Mouse (Mus musculus): ENCODE measurements around the gene Gm20696. TPM values are rescaled to one million over a fixed set of nuclear protein-coding genes. Genes with fewer than 3 reads are reported as not detected.

Gm20696 gene
- polyA plus RNA-seq, 1 experiment from 2014 or later: 0.99 TPM

DNA sequence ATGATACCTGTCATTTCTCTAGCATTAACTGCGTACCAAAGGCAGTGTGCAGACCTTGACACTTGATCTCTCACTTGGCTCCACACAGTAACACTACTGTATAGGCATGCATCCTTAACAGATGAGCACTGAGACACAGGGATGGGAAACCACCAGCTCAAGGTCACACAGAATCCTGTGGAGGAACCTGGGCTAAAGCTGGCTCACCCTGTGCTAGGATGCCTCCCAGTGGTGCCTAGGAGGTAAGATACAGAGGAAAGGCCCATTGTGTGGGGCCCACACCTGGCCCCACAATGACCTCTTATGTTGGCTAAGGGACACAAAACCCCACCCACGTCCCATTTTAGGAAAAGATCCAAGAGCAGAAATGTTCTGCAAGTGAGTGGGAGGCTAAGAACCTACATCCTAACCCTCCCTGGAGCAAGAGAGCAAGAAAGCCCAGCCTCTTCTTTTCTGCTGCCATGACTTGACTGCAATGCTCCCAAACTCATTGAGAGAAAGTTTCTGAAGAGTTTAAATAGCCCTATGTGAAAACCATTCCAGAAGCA lies 213.9 kb downstream of the Gm20696 start:
- Histone ChIP-seq H3K4me1 (ENCODE audit: control insufficient read depth, insufficient read depth, low read length) (no peaks in the 10 kb centered on the region), H3K4me3 (ENCODE audit: low read depth, low read length) (no peak overlapping the region), H3K27me3 (replicated peaks; ENCODE audit: control insufficient read depth, insufficient read depth, low read length) (no peaks in the 10 kb centered on the region), H3K27ac (ENCODE audit: low read depth, low read length) (no peak overlapping the region), H3K36me3 (ENCODE audit: control insufficient read depth, insufficient read depth, low read length) (no peaks in the 10 kb centered on the region), H3K9ac (ENCODE audit: low read length) (no peak overlapping the region), H3K9me3 (replicated peaks; ENCODE audit: control insufficient read depth, low read length) (no peaks in the 10 kb centered on the region), H3K4me2 (ENCODE audit: low read length) (no peak overlapping the region)
- ATAC-seq: no peak
- no peak for DNase-seq (ENCODE audit: low spot score)
- 59% methylated on average over 2 of the region's 2 CpGs for WGBS

GRCm38 (mm10) chr6:99451479-99451878 lies 215.1 kb downstream of the Gm20696 start:
- Histone ChIP-seq H3K4me2 (ENCODE audit: low read length) (no peak overlapping the region), H3K27me3 (replicated peaks; ENCODE audit: control insufficient read depth, insufficient read depth, low read length) (no peaks in the 10 kb centered on the region), H3K9ac (ENCODE audit: low read length) (no peak overlapping the region), H3K27ac (ENCODE audit: low read depth, low read length) (no peak overlapping the region), H3K36me3 (ENCODE audit: control insufficient read depth, insufficient read depth, low read length) (no peaks in the 10 kb centered on the region), H3K9me3 (replicated peaks; ENCODE audit: control insufficient read depth, low read length) (no peaks in the 10 kb centered on the region), H3K4me1 (ENCODE audit: control insufficient read depth, insufficient read depth, low read length) (no peaks in the 10 kb centered on the region), H3K4me3 (ENCODE audit: low read depth, low read length) (no peak overlapping the region)
- 49% methylated on average over 11 of the region's 11 CpGs for WGBS
- DNase-seq (ENCODE audit: low spot score) (no peak), ATAC-seq (no peak)

DNA sequence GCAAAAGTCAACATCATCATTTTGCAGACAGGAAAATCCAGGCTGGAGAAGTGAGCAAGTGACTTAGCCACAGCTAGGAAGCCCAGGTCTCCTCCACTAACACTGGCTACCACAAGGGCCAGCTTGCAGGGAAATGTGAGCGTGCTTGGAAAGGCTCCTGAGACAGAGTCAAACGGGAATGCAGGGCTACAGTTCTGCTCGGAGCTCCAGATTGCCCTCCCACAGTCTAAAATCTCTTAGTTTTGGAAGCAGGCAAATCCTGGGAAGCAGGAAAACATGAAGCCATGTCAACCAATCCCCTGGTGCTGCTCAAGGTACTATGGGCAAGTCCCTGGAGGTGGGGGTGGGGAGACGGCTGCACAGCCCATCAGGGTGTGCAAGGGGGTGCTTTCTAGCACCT lies 219.2 kb downstream of the Gm20696 start:
- Histone ChIP-seq H3K27me3 (replicated peaks; ENCODE audit: control insufficient read depth, insufficient read depth, low read length) (no peaks in the 10 kb centered on the region), H3K4me3 (ENCODE audit: low read depth, low read length) (no peak overlapping the region), H3K27ac (ENCODE audit: low read depth, low read length) (no peak overlapping the region), H3K4me1 (ENCODE audit: control insufficient read depth, insufficient read depth, low read length) (no peaks in the 10 kb centered on the region), H3K4me2 (ENCODE audit: low read length) (no peak overlapping the region), H3K36me3 (ENCODE audit: control insufficient read depth, insufficient read depth, low read length) (no peaks in the 10 kb centered on the region), H3K9me3 (replicated peaks; ENCODE audit: control insufficient read depth, low read length) (no peaks in the 10 kb centered on the region), H3K9ac (ENCODE audit: low read length) (no peak overlapping the region)
- WGBS: 88% methylated on average over 4 of the region's 4 CpGs
- no peak for ATAC-seq
- no peak for DNase-seq (ENCODE audit: low spot score)

DNA sequence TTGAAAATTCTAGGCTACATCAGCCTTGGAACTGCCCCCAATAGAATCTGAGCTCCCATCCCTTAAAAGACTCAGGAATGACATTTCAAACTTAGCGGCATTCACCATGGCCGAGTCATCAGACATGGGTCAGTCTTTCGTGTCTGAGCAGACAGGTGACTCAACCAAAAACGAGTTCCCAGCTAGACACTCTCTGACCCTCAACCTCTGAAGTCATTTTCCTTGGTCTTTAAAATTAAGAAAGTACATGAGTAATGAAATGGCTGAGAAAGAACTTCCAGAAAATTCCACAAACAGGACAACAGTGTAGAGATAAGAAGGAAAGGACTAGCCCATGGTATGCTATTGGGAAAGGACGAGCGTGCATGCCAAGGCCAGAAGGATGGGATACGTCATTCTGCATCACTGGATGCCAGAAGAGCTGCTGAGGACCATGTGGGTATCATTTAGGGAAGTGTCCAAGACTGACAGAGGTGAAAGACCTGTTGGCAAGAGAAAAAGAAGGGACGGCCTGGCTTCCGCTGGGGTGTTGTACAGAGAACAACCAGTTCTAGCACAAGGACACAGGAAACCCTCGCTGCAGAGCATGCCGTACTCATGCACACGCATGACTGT lies 219.7 kb downstream of the Gm20696 start:
- Histone ChIP-seq H3K36me3 (ENCODE audit: control insufficient read depth, insufficient read depth, low read length) (no peaks in the 10 kb centered on the region), H3K9me3 (replicated peaks; ENCODE audit: control insufficient read depth, low read length) (no peaks in the 10 kb centered on the region), H3K27me3 (replicated peaks; ENCODE audit: control insufficient read depth, insufficient read depth, low read length) (no peaks in the 10 kb centered on the region), H3K27ac (ENCODE audit: low read depth, low read length) (no peak overlapping the region), H3K4me2 (ENCODE audit: low read length) (no peak overlapping the region), H3K4me3 (ENCODE audit: low read depth, low read length) (no peak overlapping the region), H3K4me1 (ENCODE audit: control insufficient read depth, insufficient read depth, low read length) (no peaks in the 10 kb centered on the region), H3K9ac (ENCODE audit: low read length) (no peak overlapping the region)
- ATAC-seq (no peak), DNase-seq (ENCODE audit: low spot score) (no peak)
- 93% methylated on average over 12 of the region's 12 CpGs for WGBS

DNA sequence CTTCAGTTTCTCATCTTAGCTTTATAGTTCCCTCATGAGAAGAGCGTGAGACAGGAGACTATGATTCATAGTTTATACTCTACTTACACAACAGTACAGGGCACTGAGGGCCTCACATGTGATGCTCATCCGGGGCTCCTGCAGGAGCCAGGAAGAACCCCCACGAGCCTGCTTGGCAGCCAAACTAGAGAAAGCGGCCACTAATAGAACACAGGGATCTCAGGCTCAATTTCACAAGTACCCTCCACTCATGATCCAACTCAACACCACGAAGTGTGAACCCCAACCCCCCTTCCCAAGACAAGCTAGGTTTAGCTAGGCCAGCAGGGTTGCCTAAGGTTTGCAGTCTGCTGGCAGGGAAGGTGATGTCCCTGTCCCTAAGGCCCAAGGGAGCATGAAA lies 223.1 kb downstream of the Gm20696 start:
- Histone ChIP-seq H3K27me3 (replicated peaks; ENCODE audit: control insufficient read depth, insufficient read depth, low read length) (no peaks in the 10 kb centered on the region), H3K9ac (ENCODE audit: low read length) (no peak overlapping the region), H3K4me1 (ENCODE audit: control insufficient read depth, insufficient read depth, low read length) (peaks cover 16% of the 10 kb centered on the region), H3K4me2 (ENCODE audit: low read length) (no peak overlapping the region), H3K36me3 (ENCODE audit: control insufficient read depth, insufficient read depth, low read length) (no peaks in the 10 kb centered on the region), H3K4me3 (ENCODE audit: low read depth, low read length) (no peak overlapping the region), H3K27ac (ENCODE audit: low read depth, low read length) (no peak overlapping the region), H3K9me3 (replicated peaks; ENCODE audit: control insufficient read depth, low read length) (no peaks in the 10 kb centered on the region)
- no peak for ATAC-seq
- no peak for DNase-seq (ENCODE audit: low spot score)
- WGBS: 70% methylated on average over 5 of the region's 5 CpGs

DNA sequence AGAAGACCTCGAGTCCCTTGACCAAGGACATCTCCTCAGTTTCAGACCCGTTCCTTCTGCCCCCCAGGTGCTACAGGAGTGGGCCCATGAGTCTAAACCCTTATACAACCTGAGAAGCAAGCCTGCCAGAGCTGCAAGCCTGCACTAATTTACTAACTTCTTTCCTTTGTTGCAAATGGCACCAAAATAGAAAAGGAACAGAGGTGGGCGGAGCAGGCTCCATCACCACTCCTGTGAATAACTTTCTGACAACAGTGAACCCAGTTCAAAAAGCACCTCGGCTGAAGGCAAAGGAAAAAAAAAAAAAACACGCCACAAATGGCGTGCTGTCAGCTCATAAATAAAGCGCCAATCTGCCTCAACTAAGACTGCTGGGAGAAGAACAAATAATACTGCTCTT lies 225.5 kb downstream of the Gm20696 start:
- WGBS: 50% methylated on average over 7 of the region's 7 CpGs
- Histone ChIP-seq H3K4me1 (ENCODE audit: control insufficient read depth, insufficient read depth, low read length) (peaks cover 16% of the 10 kb centered on the region), H3K9me3 (replicated peaks; ENCODE audit: control insufficient read depth, low read length) (no peaks in the 10 kb centered on the region), H3K9ac (ENCODE audit: low read length) (no peak overlapping the region), H3K4me3 (ENCODE audit: low read depth, low read length) (no peak overlapping the region), H3K4me2 (ENCODE audit: low read length) (no peak overlapping the region), H3K36me3 (ENCODE audit: control insufficient read depth, insufficient read depth, low read length) (no peaks in the 10 kb centered on the region), H3K27ac (ENCODE audit: low read depth, low read length) (no peak overlapping the region), H3K27me3 (replicated peaks; ENCODE audit: control insufficient read depth, insufficient read depth, low read length) (no peaks in the 10 kb centered on the region)
- ATAC-seq: no peak
- no peak for DNase-seq (ENCODE audit: low spot score)

DNA sequence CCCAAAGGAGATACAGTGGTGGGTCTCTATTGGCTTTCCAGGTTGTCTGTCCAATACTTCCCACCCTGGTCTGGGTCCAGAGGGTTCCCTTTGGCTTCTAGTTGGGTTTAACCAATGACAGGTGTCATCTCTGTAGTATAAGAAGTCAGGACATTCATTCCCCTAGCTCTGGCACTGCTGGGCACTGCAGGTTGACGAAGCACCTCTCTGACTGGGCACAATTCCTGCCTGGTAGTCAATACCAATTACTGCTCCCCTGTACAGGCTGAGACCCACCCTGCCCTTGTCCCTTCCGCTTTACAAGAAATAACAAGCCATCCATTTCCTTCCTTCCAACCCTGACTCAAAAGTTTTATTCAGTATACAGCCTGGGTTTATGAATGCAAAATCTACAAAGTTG lies 226.0 kb downstream of the Gm20696 start:
- Histone ChIP-seq H3K4me2 (ENCODE audit: low read length) (no peak overlapping the region), H3K27ac (ENCODE audit: low read depth, low read length) (no peak overlapping the region), H3K36me3 (ENCODE audit: control insufficient read depth, insufficient read depth, low read length) (no peaks in the 10 kb centered on the region), H3K9ac (ENCODE audit: low read length) (no peak overlapping the region), H3K4me3 (ENCODE audit: low read depth, low read length) (no peak overlapping the region), H3K27me3 (replicated peaks; ENCODE audit: control insufficient read depth, insufficient read depth, low read length) (no peaks in the 10 kb centered on the region), H3K4me1 (ENCODE audit: control insufficient read depth, insufficient read depth, low read length) (peaks cover 16% of the 10 kb centered on the region), H3K9me3 (replicated peaks; ENCODE audit: control insufficient read depth, low read length) (no peaks in the 10 kb centered on the region)
- ATAC-seq (no peak), DNase-seq (ENCODE audit: low spot score) (no peak)
- WGBS: 83% methylated on average over 2 of the region's 2 CpGs

GRCm38 (mm10) chr6:99439878-99440361 lies 226.7 kb downstream of the Gm20696 start:
- peak; percentile 61; the same call in 1 of the 2 replicates for ATAC-seq
- WGBS: 4% methylated on average over 9 of the region's 9 CpGs
- peak overlapping the region; percentile 41 for H3K9ac ChIP-seq (ENCODE audit: low read length)
- no peaks in the 10 kb centered on the region for H3K9me3 ChIP-seq (replicated peaks; ENCODE audit: control insufficient read depth, low read length)
- H3K27ac ChIP-seq (ENCODE audit: low read depth, low read length): peak overlapping the region; percentile 36; the same call in 1 of the 2 replicates
- H3K36me3 ChIP-seq (ENCODE audit: control insufficient read depth, insufficient read depth, low read length): no peaks in the 10 kb centered on the region; the same call in 1 of the 2 replicates
- H3K4me1 ChIP-seq (ENCODE audit: control insufficient read depth, insufficient read depth, low read length): peaks cover 16% of the 10 kb centered on the region
- no peaks in the 10 kb centered on the region for H3K27me3 ChIP-seq (replicated peaks; ENCODE audit: control insufficient read depth, insufficient read depth, low read length)
- no peak overlapping the region for H3K4me3 ChIP-seq (ENCODE audit: low read depth, low read length)
- peak; percentile 63 for DNase-seq (ENCODE audit: low spot score)
- H3K4me2 ChIP-seq (ENCODE audit: low read length): peak overlapping the region; percentile 31

- ATAC-seq (peak; percentile 38; the same call in 1 of the 2 replicates), DNase-seq (ENCODE audit: low spot score) (peak; percentile 51)
- Histone ChIP-seq H3K9me3 (replicated peaks; ENCODE audit: control insufficient read depth, low read length) (no peaks in the 10 kb centered on the region), H3K36me3 (ENCODE audit: control insufficient read depth, insufficient read depth, low read length) (peaks cover 4% of the 10 kb centered on the region; the same call in 1 of the 2 replicates), H3K27ac (ENCODE audit: low read depth, low read length) (peak overlapping the region; percentile 36; the same call in 1 of the 2 replicates), H3K4me3 (ENCODE audit: low read depth, low read length) (no peak overlapping the region), H3K4me1 (ENCODE audit: control insufficient read depth, insufficient read depth, low read length) (peaks cover 16% of the 10 kb centered on the region), H3K9ac (ENCODE audit: low read length) (peak overlapping the region; percentile 41), H3K27me3 (replicated peaks; ENCODE audit: control insufficient read depth, insufficient read depth, low read length) (no peaks in the 10 kb centered on the region), H3K4me2 (ENCODE audit: low read length) (peak overlapping the region; percentile 31)
- WGBS: 4% methylated on average over 9 of the region's 9 CpGs
These were observed 227.3 kb downstream of the Gm20696 start for GRCm38 (mm10) chr6:99439214-99439877.
